Mouse (Mus musculus): ENCODE results near the gene Mat2a.
"Not testable (repeated sequence)": the region's sequence is repeated elsewhere in the genome, so short reads cannot be mapped to it uniquely, and the experiment has no call there.

The Mat2a gene

GRCm38 (mm10) chr6:72439355-72440185 is at the start of gene Mat2a:
Gene Mat2a (minus strand): TSS chr6:72439558.
- peak; percentile 94 to 96 for DNase-seq (ENCODE audit: low read depth in 2 of 2, low spot score in 2 of 2)

GRCm38 (mm10) chr6:72488850-72489249 is 49.5 kb upstream of the Mat2a start:
- no peak for DNase-seq (ENCODE audit: low read depth in 2 of 2, low spot score in 2 of 2)

- no peak for DNase-seq (ENCODE audit: low read depth in 2 of 2, low spot score in 2 of 2)
Measured at GRCm38 (mm10) chr6:72487282-72487681, 47.9 kb upstream of the Mat2a start.

GRCm38 (mm10) chr6:72486307-72486706 is 46.9 kb upstream of the Mat2a start:
- DNase-seq (ENCODE audit: low read depth in 2 of 2, low spot score in 2 of 2), result no peak

GRCm38 (mm10) chr6:72484887-72485286 is 45.5 kb upstream of the Mat2a start:
- no peak for DNase-seq (ENCODE audit: low read depth in 2 of 2, low spot score in 2 of 2)

GRCm38 (mm10) chr6:72482156-72482555 is 42.8 kb upstream of the Mat2a start:
- DNase-seq (ENCODE audit: low read depth in 2 of 2, low spot score in 2 of 2), result no peak

- no peak for DNase-seq (ENCODE audit: low read depth in 2 of 2, low spot score in 2 of 2)
Measured at GRCm38 (mm10) chr6:72480422-72480702, 41.0 kb upstream of the Mat2a start.

- no peak for DNase-seq (ENCODE audit: low read depth in 2 of 2, low spot score in 2 of 2)
Measured at GRCm38 (mm10) chr6:72479645-72480421, 40.5 kb upstream of the Mat2a start.

- not testable (repeated sequence) for DNase-seq (ENCODE audit: low read depth in 2 of 2, low spot score in 2 of 2)
Measured at GRCm38 (mm10) chr6:72478691-72479090, 39.3 kb upstream of the Mat2a start.

- no peak for DNase-seq (ENCODE audit: low read depth in 2 of 2, low spot score in 2 of 2)
Measured at GRCm38 (mm10) chr6:72477621-72478020, 38.3 kb upstream of the Mat2a start.

GRCm38 (mm10) chr6:72476836-72477235 is 37.5 kb upstream of the Mat2a start:
- no peak for DNase-seq (ENCODE audit: low read depth in 2 of 2, low spot score in 2 of 2)

GRCm38 (mm10) chr6:72475221-72475985 is 36.0 kb upstream of the Mat2a start:
- no peak for DNase-seq (ENCODE audit: low read depth in 2 of 2, low spot score in 2 of 2)

- no peak for DNase-seq (ENCODE audit: low read depth in 2 of 2, low spot score in 2 of 2)
Measured at GRCm38 (mm10) chr6:72473264-72474041, 34.1 kb upstream of the Mat2a start.

GRCm38 (mm10) chr6:72466171-72466570 is 26.8 kb upstream of the Mat2a start:
- DNase-seq (ENCODE audit: low read depth in 2 of 2, low spot score in 2 of 2), result no peak

GRCm38 (mm10) chr6:72465361-72466157 is 26.2 kb upstream of the Mat2a start:
- DNase-seq (ENCODE audit: low read depth in 2 of 2, low spot score in 2 of 2), result no peak

GRCm38 (mm10) chr6:72462550-72463257 is 23.3 kb upstream of the Mat2a start:
- not testable (repeated sequence) for DNase-seq (ENCODE audit: low read depth in 2 of 2, low spot score in 2 of 2)

GRCm38 (mm10) chr6:72460036-72460801 is 20.9 kb upstream of the Mat2a start:
- DNase-seq (ENCODE audit: low read depth in 2 of 2, low spot score in 2 of 2), result no peak

GRCm38 (mm10) chr6:72458921-72459320 is 19.6 kb upstream of the Mat2a start:
- DNase-seq (ENCODE audit: low read depth in 2 of 2, low spot score in 2 of 2), result no peak

- no peak for DNase-seq (ENCODE audit: low read depth in 2 of 2, low spot score in 2 of 2)
Measured at GRCm38 (mm10) chr6:72458418-72458817, 19.1 kb upstream of the Mat2a start.
